Mouse (Mus musculus): ENCODE data around the gene Insc. TPM values are rescaled to one million over a fixed set of nuclear protein-coding genes. Genes with fewer than 3 reads are reported as not detected.

Insc gene
- polyA plus RNA-seq, 1 experiment: 1.9 TPM

GRCm38 (mm10) chr7:114762660-114763059 is 19.2 kb downstream of the Insc start:
- WGBS: 53% methylated on average over 2 of the region's 2 CpGs
- Histone ChIP-seq H3K36me3 (ENCODE audit: control insufficient read depth, insufficient read depth, low read length) (no peaks in the 10 kb centered on the region), H3K27ac (ENCODE audit: insufficient read depth, low read depth, low read length) (no peak overlapping the region), H3K4me3 (ENCODE audit: low read depth, low read length) (no peak overlapping the region), H3K27me3 (ENCODE audit: control insufficient read depth, insufficient read depth, low read length) (no peaks in the 10 kb centered on the region), H3K4me1 (ENCODE audit: control insufficient read depth, insufficient read depth, insufficient read length, low read length) (no peaks in the 10 kb centered on the region)
- TF ChIP-seq CTCF (IDR thresholded peaks at IDR 0.05; ENCODE audit: extremely low read depth, insufficient read length, insufficient replicate concordance, low read depth, low read length) (no peak), POLR2A (IDR thresholded peaks at IDR 0.05; ENCODE audit: low read depth, low read length) (no peak)

DNA sequence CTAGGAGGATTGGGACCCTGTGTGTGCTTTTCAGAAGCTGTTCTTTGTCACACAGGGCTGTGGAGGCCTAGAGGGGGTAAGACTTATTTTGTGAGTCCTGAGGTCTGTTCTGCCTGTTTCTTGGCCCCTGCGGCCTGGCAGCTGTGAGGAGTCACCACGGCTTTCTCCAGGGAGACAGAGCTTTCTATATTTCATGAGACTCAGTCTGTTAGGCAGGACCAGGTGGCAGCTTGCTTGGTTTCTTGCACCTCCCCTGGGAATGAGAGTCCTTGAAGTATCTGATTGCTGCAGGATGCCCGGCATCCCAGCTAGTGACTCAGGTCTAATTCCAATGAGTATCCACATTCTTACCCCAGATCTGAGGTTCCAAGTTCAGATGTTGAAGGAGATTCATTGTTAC is 21.8 kb downstream of the Insc start:
- TF ChIP-seq POLR2A (IDR thresholded peaks at IDR 0.05; ENCODE audit: low read depth, low read length) (no peak), CTCF (IDR thresholded peaks at IDR 0.05; ENCODE audit: extremely low read depth, insufficient read length, insufficient replicate concordance, low read depth, low read length) (no peak)
- WGBS: 85% methylated on average over 3 of the region's 3 CpGs

DNA sequence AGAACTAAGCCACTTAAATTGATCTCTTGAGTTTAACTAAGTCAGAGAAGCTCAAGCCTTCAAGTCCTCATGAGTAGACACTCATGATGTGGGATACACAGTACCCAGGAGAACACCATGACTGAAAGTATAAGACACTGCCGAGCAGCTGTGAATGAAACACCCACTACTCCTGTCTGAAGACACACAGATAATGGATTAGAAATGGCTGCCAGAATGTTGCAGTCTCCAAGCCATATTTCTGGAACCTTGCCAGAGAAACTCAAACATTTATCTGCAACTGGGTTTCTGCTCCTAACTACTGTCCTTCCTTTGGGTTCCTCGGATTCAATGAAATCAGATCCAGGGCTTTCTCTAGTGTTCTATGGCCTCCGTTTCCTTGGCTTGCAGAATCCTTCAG is 23.0 kb downstream of the Insc start:
- Histone ChIP-seq H3K4me1 (ENCODE audit: control insufficient read depth, insufficient read depth, insufficient read length, low read length) (no peaks in the 10 kb centered on the region), H3K27me3 (ENCODE audit: control insufficient read depth, insufficient read depth, low read length) (no peaks in the 10 kb centered on the region), H3K4me3 (ENCODE audit: low read depth, low read length) (no peak overlapping the region), H3K36me3 (ENCODE audit: control insufficient read depth, insufficient read depth, low read length) (no peaks in the 10 kb centered on the region), H3K27ac (ENCODE audit: insufficient read depth, low read depth, low read length) (no peak overlapping the region)
- TF ChIP-seq POLR2A (IDR thresholded peaks at IDR 0.05; ENCODE audit: low read depth, low read length) (no peak), CTCF (IDR thresholded peaks at IDR 0.05; ENCODE audit: extremely low read depth, insufficient read length, insufficient replicate concordance, low read depth, low read length) (no peak)
- WGBS: 84% methylated on average over 3 of the region's 3 CpGs

More for the DNA sequence above, 21.8 kb downstream of the Insc start:
- H3K27ac ChIP-seq (ENCODE audit: insufficient read depth, low read depth, low read length): no peak overlapping the region
- no peaks in the 10 kb centered on the region for H3K36me3 ChIP-seq (ENCODE audit: control insufficient read depth, insufficient read depth, low read length)
- no peaks in the 10 kb centered on the region for H3K27me3 ChIP-seq (ENCODE audit: control insufficient read depth, insufficient read depth, low read length)
- H3K4me1 ChIP-seq (ENCODE audit: control insufficient read depth, insufficient read depth, insufficient read length, low read length): no peaks in the 10 kb centered on the region
- H3K4me3 ChIP-seq (ENCODE audit: low read depth, low read length): no peak overlapping the region

- H3K4me3 ChIP-seq (ENCODE audit: low read depth, low read length): no peak overlapping the region
- H3K27ac ChIP-seq (ENCODE audit: insufficient read depth, low read depth, low read length): no peak overlapping the region
- no peaks in the 10 kb centered on the region for H3K27me3 ChIP-seq (ENCODE audit: control insufficient read depth, insufficient read depth, low read length)
- TF ChIP-seq POLR2A (IDR thresholded peaks at IDR 0.05; ENCODE audit: low read depth, low read length) (no peak), CTCF (IDR thresholded peaks at IDR 0.05; ENCODE audit: extremely low read depth, insufficient read length, insufficient replicate concordance, low read depth, low read length) (no peak)
- WGBS: 83% methylated on average over 5 of the region's 5 CpGs
- H3K36me3 ChIP-seq (ENCODE audit: control insufficient read depth, insufficient read depth, low read length): no peaks in the 10 kb centered on the region
- H3K4me1 ChIP-seq (ENCODE audit: control insufficient read depth, insufficient read depth, insufficient read length, low read length): peaks cover 4% of the 10 kb centered on the region; the same call in 1 of the 2 replicates
Observed at GRCm38 (mm10) chr7:114768516-114768915, 25.0 kb downstream of the Insc start.

DNA sequence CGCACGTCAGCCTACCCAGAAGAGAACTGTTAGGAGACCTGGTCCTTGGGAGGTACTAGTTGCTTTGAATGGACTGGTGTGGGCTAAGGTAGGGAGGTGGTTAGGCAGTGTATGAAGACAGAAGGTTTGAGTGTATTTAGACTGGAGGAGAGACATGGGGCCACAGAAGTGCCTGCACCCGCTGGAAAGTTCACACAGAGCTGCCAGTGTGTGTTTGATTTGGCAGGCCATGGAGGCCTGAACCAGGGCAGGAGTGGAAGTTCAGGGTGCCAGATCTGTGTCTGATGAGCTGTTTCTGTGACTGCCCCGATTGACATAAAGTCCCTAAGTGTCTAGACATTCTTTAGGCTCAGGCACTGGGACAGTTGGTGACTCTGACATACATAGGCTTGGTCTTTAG is 25.5 kb downstream of the Insc start:
- Histone ChIP-seq H3K4me3 (ENCODE audit: low read depth, low read length) (no peak overlapping the region), H3K4me1 (ENCODE audit: control insufficient read depth, insufficient read depth, insufficient read length, low read length) (peaks cover 4% of the 10 kb centered on the region; the same call in 1 of the 2 replicates), H3K27ac (ENCODE audit: insufficient read depth, low read depth, low read length) (no peak overlapping the region), H3K36me3 (ENCODE audit: control insufficient read depth, insufficient read depth, low read length) (no peaks in the 10 kb centered on the region), H3K27me3 (ENCODE audit: control insufficient read depth, insufficient read depth, low read length) (no peaks in the 10 kb centered on the region)
- 81% methylated on average over 4 of the region's 4 CpGs for WGBS
- TF ChIP-seq CTCF (IDR thresholded peaks at IDR 0.05; ENCODE audit: extremely low read depth, insufficient read length, insufficient replicate concordance, low read depth, low read length): no peak
- no peak for TF ChIP-seq POLR2A (IDR thresholded peaks at IDR 0.05; ENCODE audit: low read depth, low read length)

DNA sequence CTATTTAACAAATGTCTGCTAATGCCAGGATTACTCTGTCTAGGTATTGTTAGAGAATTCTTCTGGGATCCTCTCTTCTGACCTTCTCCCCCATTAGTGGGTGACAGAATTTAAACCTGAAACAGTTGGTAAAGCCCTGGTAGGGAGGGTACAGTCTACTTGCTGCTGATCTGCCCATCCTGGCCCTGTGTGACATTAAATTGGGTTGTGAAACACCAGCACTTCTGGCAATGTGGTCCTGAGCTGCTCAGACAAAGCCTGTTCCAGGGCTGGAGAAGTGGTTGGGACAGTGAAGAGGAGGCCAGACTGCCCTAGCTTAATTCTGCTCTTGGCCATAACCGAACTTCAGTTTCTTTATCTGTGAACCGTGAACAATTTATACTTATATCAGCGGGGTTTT is 27.1 kb downstream of the Insc start:
- peaks cover 4% of the 10 kb centered on the region; the same call in 1 of the 2 replicates for H3K4me1 ChIP-seq (ENCODE audit: control insufficient read depth, insufficient read depth, insufficient read length, low read length)
- TF ChIP-seq POLR2A (IDR thresholded peaks at IDR 0.05; ENCODE audit: low read depth, low read length) (no peak), CTCF (IDR thresholded peaks at IDR 0.05; ENCODE audit: extremely low read depth, insufficient read length, insufficient replicate concordance, low read depth, low read length) (no peak)
- H3K36me3 ChIP-seq (ENCODE audit: control insufficient read depth, insufficient read depth, low read length): no peaks in the 10 kb centered on the region
- no peak overlapping the region for H3K27ac ChIP-seq (ENCODE audit: insufficient read depth, low read depth, low read length)
- no peaks in the 10 kb centered on the region for H3K27me3 ChIP-seq (ENCODE audit: control insufficient read depth, insufficient read depth, low read length)
- WGBS: 90% methylated on average over 3 of the region's 3 CpGs
- no peak overlapping the region for H3K4me3 ChIP-seq (ENCODE audit: low read depth, low read length)

- Histone ChIP-seq H3K4me3 (ENCODE audit: low read depth, low read length) (no peak overlapping the region), H3K36me3 (ENCODE audit: control insufficient read depth, insufficient read depth, low read length) (no peaks in the 10 kb centered on the region), H3K4me1 (ENCODE audit: control insufficient read depth, insufficient read depth, insufficient read length, low read length) (peaks cover 4% of the 10 kb centered on the region; the same call in 1 of the 2 replicates), H3K27ac (ENCODE audit: insufficient read depth, low read depth, low read length) (no peak overlapping the region), H3K27me3 (ENCODE audit: control insufficient read depth, insufficient read depth, low read length) (no peaks in the 10 kb centered on the region)
- WGBS: 49% methylated on average over 7 of the region's 7 CpGs
- TF ChIP-seq POLR2A (IDR thresholded peaks at IDR 0.05; ENCODE audit: low read depth, low read length) (no peak), CTCF (IDR thresholded peaks at IDR 0.05; ENCODE audit: extremely low read depth, insufficient read length, insufficient replicate concordance, low read depth, low read length) (no peak)
Observed at GRCm38 (mm10) chr7:114771801-114772200, 28.3 kb downstream of the Insc start.

Data from small intestine, adult 2 months (tissue).